Mouse (Mus musculus) bone marrow, adult 2 months (tissue): ENCODE results near the gene Magix.

Experiments
- CTCF ChIP-seq: fragments of 200-500 bp; IDR thresholded peaks from 2 replicates; pipeline ENCODE4 v1.5.1; 2011; ENCODE audit warnings: low read length, control low read depth; ENCODE audit not compliant: control insufficient read depth, insufficient read depth
- POLR2A ChIP-seq: fragments of 200-500 bp; IDR thresholded peaks from 2 replicates; pipeline ENCODE4 v1.6.1; 2011; ENCODE audit warnings: low read depth, mild to moderate bottlenecking, control low read depth, low read length, borderline replicate concordance; ENCODE audit not compliant: control insufficient read depth

- TF ChIP-seq CTCF (no peak), POLR2A (no peak)
These were observed 41.6 kb upstream of the Magix start for GRCm38 (mm10) chrX:7722691-7723090.
